Mouse (Mus musculus): ENCODE measurements around the gene Hydin. TPM values are rescaled to one million over a fixed set of nuclear protein-coding genes. Genes with fewer than 3 reads are reported as not detected.

The Hydin gene
- polyA plus RNA-seq, 1 experiment from 2014 or later, result 0.55 TPM

DNA sequence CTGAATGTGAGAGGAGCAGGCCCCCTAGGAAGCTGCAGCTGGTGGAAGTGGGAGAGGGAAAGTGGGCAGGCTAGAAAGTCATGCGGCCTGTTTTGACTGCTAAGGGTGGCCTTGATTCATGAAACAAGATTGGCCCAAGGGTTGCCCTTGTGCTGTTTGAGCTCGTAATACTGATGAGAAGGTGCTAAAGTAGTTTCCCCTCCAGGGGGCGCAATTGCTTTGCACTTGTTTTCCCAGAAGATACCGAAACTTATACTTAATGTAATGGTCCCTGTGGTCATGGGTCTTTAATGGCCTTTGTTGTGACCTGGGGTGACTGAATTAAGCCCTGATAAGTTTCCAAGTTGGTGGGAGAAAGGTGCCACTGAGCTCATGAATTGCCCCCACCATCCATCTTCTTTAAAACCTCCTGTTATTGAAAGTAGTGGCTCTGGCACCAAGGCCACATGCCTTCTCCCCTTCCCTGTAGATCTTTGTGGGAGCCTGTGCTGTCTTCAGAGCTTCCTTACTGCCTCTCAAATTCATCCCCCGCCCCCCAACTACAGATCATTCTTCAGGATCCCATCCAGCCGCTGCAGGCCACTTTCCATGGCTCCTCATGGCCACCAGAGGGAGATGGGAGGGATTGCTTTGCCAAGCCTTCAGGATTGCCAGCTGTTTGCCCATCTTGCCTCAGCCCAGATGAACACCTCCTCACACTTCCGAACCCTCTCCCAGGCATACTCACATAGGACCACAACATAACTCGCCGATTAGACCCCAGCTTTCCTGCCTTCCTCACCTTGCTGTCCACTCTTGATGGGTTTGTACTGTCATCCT, 362.7 kb downstream of the Hydin start:
- H3K4me1 ChIP-seq, result peaks cover 18% of the 10 kb centered on the region
- H3K27ac ChIP-seq (replicated peaks), result no peak overlapping the region
- no peak for ATAC-seq (replicated peaks)
- WGBS, result 65% methylated on average over 9 of the region's 9 CpGs
- H3K9me3 ChIP-seq, result no peaks in the 10 kb centered on the region
- H3K4me2 ChIP-seq (replicated peaks), result no peak overlapping the region
- H3K9ac ChIP-seq (replicated peaks), result no peak overlapping the region
- H3K4me3 ChIP-seq, result no peak overlapping the region
- peaks cover 19% of the 10 kb centered on the region for H3K36me3 ChIP-seq
- H3K27me3 ChIP-seq, result no peaks in the 10 kb centered on the region

DNA sequence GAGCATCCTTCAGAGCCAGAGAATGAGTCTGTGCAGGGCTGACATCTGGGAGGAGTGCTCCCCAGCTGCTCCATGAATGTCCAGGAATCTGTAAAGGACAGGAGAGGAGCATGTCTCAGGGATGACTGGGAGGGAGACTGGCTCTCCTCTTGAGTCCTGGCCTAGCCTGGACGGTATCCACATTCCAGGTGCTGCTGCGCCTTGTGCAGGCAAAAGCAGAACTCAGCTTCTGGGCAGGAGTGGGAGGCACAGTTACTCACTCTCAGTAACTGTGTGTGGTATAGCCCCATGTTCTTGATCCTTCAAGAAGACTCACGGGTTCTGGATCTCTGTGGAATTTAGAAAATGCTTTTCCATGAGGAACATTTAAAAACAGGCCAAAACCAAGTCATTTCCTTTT, 363.3 kb downstream of the Hydin start:
- no peak for ATAC-seq (replicated peaks)
- Histone ChIP-seq H3K9ac (replicated peaks) (no peak overlapping the region), H3K27me3 (no peaks in the 10 kb centered on the region), H3K36me3 (peaks cover 25% of the 10 kb centered on the region), H3K9me3 (no peaks in the 10 kb centered on the region), H3K4me2 (replicated peaks) (no peak overlapping the region), H3K4me3 (no peak overlapping the region), H3K27ac (replicated peaks) (no peak overlapping the region), H3K4me1 (peaks cover 18% of the 10 kb centered on the region)
- 95% methylated on average over 3 of the region's 3 CpGs for WGBS

DNA sequence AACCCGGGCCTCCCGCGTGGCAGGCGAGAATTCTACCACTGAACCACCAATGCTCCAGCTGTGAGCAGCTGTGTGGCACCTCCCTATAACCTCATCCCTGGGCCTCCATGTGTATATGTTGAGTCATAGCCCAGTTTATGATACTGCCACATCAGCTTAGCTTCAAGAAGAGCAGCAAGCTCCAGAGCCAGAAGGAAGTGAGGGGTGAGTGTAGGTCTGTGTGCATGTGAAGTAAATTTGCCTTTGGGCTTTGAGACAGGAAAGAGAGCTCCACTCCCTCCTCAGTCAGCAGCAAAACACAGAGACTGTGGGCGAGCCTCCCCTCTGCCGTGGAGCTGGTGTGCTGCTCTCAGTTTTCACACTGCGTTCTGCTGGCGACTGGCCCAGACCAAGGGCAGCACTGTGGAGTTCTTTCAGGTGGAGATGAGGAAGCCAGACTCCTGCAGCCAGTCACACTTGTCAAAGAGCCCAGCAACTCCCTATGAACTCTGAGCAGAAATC, 363.8 kb downstream of the Hydin start:
- H3K9ac ChIP-seq (replicated peaks), result no peak overlapping the region
- H3K27me3 ChIP-seq, result no peaks in the 10 kb centered on the region
- peaks cover 29% of the 10 kb centered on the region for H3K36me3 ChIP-seq
- no peak overlapping the region for H3K4me2 ChIP-seq (replicated peaks)
- H3K9me3 ChIP-seq, result no peaks in the 10 kb centered on the region
- ATAC-seq (replicated peaks), result no peak
- no peak overlapping the region for H3K4me3 ChIP-seq
- WGBS, result 73% methylated on average over 8 of the region's 8 CpGs
- H3K4me1 ChIP-seq, result peaks cover 18% of the 10 kb centered on the region
- peak overlapping the region; percentile 25 for H3K27ac ChIP-seq (replicated peaks)

DNA sequence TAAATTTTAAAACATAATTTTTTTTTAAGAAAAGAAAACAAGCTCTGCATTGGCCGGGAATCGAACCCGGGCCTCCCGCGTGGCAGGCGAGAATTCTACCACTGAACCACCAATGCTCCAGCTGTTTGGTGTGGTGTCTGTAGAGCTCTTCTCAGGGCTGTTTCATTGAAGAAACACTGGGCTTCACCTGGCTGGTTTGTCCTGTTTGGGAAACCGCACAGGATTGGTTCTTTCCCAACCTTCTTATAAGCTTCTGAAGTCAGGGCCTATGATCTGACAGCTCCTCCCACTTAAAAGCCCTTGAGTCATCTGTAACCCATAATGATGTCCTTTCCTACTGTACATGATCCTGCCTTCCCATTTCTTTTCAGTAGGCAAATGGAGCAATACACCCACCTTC, 364.4 kb downstream of the Hydin start:
- WGBS, result 96% methylated on average over 7 of the region's 7 CpGs
- H3K9ac ChIP-seq (replicated peaks), result no peak overlapping the region
- H3K27ac ChIP-seq (replicated peaks), result no peak overlapping the region
- H3K4me1 ChIP-seq, result peaks cover 12% of the 10 kb centered on the region
- no peak for ATAC-seq (replicated peaks)
- no peaks in the 10 kb centered on the region for H3K9me3 ChIP-seq
- H3K36me3 ChIP-seq, result peaks cover 35% of the 10 kb centered on the region
- H3K27me3 ChIP-seq, result no peaks in the 10 kb centered on the region
- H3K4me2 ChIP-seq (replicated peaks), result no peak overlapping the region
- H3K4me3 ChIP-seq, result no peak overlapping the region

DNA sequence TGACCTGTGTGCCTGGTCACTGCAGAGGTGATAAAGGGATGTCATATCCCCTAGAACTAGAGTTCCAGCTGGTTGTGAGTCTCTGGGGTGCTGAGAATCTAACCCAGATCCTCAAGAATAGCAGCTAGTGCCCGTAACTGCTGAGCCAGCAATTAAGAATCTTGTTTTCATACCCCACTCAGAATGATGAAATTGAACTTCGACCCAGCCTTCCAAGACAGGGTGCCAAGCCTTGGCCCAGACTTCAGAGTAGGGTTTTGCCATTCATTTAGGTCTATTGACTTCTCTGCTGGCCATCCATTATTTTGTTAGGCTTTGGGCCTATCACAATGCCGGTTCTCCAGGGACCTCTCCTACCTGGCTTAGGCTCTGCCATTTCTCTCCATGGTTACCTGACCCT, 367.0 kb downstream of the Hydin start:
- no peak overlapping the region for H3K4me3 ChIP-seq

DNA sequence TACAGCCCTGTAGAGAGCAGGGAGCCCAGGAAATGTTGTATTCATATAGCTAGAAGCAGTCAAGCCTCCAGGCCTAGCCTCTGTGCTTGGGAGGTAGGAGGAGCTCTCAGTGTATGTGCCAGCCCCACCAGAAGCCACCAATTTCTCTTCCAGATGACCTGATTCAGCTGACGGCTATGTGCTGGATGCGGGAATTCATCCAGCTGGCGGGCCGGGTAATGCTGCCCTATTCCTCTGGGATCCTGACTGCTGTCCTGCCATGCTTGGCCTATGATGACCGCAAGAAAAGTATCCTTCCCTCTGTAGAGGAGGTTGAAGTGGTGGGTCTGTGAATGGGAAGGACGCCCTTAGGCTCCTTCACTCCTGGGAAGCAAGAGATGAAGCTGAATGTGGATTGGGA, 369.4 kb downstream of the Hydin start:
- Histone ChIP-seq H3K36me3 (peaks cover 61% of the 10 kb centered on the region), H3K4me3 (no peak overlapping the region), H3K4me1 (no peaks in the 10 kb centered on the region), H3K9me3 (no peaks in the 10 kb centered on the region), H3K9ac (replicated peaks) (no peak overlapping the region), H3K27me3 (no peaks in the 10 kb centered on the region), H3K4me2 (replicated peaks) (no peak overlapping the region), H3K27ac (replicated peaks) (no peak overlapping the region)
- ATAC-seq (replicated peaks), result no peak
- 91% methylated on average over 6 of the region's 6 CpGs for WGBS

More for the DNA sequence above, 367.0 kb downstream of the Hydin start:
- 96% methylated on average over 3 of the region's 3 CpGs for WGBS
- Histone ChIP-seq H3K9me3 (no peaks in the 10 kb centered on the region), H3K4me1 (peaks cover 8% of the 10 kb centered on the region), H3K27me3 (no peaks in the 10 kb centered on the region), H3K9ac (replicated peaks) (no peak overlapping the region), H3K36me3 (peaks cover 57% of the 10 kb centered on the region), H3K4me2 (replicated peaks) (no peak overlapping the region), H3K27ac (replicated peaks) (no peak overlapping the region)
- ATAC-seq (replicated peaks), result no peak

DNA sequence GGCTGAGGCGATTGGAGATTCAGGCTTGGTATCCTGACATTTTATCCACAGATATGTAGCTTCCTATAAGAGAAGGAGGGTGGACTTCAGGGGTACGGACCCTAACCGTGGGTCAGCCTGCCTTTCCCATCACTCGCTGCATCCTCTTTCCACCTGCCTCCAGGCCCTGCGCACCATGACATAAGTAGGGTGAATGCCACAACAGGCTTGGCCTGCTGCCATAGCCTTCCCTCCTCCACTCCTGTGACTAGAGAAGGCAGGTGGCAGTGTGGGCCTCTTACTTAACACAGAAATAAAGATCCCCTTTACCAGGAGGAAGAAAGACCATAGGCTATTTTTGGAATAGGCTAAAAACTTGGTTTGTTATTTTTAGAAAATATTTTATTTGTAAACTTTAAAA, 375.6 kb downstream of the Hydin start:
- no peak overlapping the region for H3K9ac ChIP-seq (replicated peaks)
- no peak overlapping the region for H3K4me2 ChIP-seq (replicated peaks)
- 89% methylated on average over 5 of the region's 5 CpGs for WGBS
- H3K4me1 ChIP-seq, result no peaks in the 10 kb centered on the region
- no peak overlapping the region for H3K4me3 ChIP-seq
- H3K9me3 ChIP-seq, result no peaks in the 10 kb centered on the region
- H3K36me3 ChIP-seq, result peaks cover 17% of the 10 kb centered on the region; the same call in 1 of the 2 replicates
- no peak overlapping the region for H3K27ac ChIP-seq (replicated peaks)
- ATAC-seq (replicated peaks), result no peak
- H3K27me3 ChIP-seq, result no peaks in the 10 kb centered on the region

DNA sequence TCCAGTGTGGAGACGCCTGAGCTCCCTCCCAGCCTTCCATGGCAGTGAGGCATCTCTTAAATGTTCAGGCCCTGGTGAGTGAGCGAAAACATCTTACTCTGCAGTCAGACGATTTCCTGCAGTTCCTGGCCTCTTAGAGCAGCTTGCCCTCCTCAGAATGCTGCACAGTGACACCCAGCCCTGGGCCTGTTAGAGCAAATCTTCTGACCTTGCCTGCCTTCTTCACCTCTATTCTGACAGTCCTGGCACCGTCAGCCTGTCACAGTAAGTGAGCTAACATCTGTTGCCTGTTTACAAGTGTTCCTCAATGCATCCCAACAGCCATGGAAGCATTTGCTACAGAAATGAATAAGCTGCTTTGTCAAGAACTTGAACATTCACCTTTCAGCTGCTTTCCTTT, 376.4 kb downstream of the Hydin start:
- Histone ChIP-seq H3K27ac (replicated peaks) (no peak overlapping the region), H3K27me3 (no peaks in the 10 kb centered on the region), H3K4me3 (no peak overlapping the region), H3K9ac (replicated peaks) (no peak overlapping the region), H3K9me3 (no peaks in the 10 kb centered on the region), H3K4me1 (no peaks in the 10 kb centered on the region), H3K4me2 (replicated peaks) (no peak overlapping the region), H3K36me3 (peaks cover 11% of the 10 kb centered on the region; the same call in 1 of the 2 replicates)
- 74% methylated on average over 4 of the region's 4 CpGs for WGBS
- ATAC-seq (replicated peaks), result no peak

DNA sequence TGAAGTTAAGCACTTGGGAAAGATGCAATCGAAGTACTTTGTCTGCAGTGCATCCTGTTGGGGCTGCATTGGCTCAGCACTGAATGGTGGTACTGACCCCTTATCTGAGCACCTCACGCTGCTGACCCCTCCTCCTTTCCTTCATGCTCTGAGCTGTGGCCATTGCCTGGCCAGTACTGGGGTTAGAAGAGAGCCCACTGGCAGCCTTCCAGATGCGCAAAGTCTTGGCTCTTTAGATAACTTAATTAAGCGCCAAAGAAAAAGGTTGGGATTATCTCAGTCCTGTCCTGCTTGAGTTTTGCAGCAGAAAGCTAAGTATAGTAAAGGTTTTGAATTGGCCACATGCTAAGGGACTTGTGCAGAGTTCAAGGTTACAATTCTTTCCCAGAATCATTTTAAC, 377.6 kb downstream of the Hydin start:
- Histone ChIP-seq H3K4me3 (no peak overlapping the region), H3K4me2 (replicated peaks) (no peak overlapping the region), H3K4me1 (no peaks in the 10 kb centered on the region), H3K9ac (replicated peaks) (no peak overlapping the region), H3K9me3 (no peaks in the 10 kb centered on the region), H3K27ac (replicated peaks) (no peak overlapping the region), H3K27me3 (no peaks in the 10 kb centered on the region), H3K36me3 (0 out of 2 replicates have a peak, but pooled peaks cover 8% of the 10 kb centered on the region)
- ATAC-seq (replicated peaks), result no peak
- WGBS, result 81% methylated on average over 4 of the region's 4 CpGs

DNA sequence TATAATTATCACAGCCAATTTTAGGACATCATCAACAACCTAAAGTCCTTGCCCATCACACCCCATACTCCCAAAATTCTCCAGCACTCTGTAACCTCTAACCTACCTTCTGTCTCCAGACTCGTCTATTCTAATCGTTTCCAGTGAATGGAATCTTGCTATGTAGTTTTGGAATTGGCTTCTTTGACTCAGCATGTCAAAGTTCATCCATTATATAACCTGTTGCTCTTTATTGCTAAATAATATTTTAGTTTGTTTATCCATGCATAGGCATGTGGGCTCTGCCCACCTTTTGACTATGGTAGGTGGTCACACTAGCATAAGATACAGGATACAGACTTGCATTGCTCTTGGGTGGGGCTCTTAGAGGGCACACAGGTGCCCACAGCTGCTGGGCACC, 378.1 kb downstream of the Hydin start:
- Histone ChIP-seq H3K9ac (replicated peaks) (no peak overlapping the region), H3K4me3 (no peak overlapping the region), H3K9me3 (no peaks in the 10 kb centered on the region), H3K4me2 (replicated peaks) (no peak overlapping the region), H3K27ac (replicated peaks) (no peak overlapping the region), H3K36me3 (0 out of 2 replicates have a peak, but pooled peaks cover 11% of the 10 kb centered on the region), H3K27me3 (no peaks in the 10 kb centered on the region), H3K4me1 (no peaks in the 10 kb centered on the region)
- WGBS, result 88% methylated on average over 2 of the region's 2 CpGs
- no peak for ATAC-seq (replicated peaks)

DNA sequence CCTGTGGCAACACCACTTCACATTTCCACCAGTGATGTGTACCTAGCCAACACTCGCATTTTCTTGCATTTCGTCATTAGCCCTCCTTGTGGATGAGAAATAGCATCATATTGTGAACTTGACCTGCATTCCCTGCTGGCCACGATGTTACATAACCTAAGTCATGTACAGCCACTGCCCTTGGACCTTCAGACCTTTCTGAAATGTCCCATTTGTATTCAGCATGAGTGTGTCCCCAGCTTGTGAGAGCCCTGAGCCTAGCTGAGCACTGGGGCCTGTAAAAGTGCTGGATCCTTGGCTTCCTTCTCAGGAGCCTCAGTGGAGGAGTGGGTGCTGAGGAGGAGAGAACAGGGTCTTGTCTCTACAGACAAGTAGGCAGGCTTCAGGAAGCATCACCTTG, 378.6 kb downstream of the Hydin start:
- Histone ChIP-seq H3K27ac (replicated peaks) (no peak overlapping the region), H3K9me3 (no peaks in the 10 kb centered on the region), H3K27me3 (no peaks in the 10 kb centered on the region), H3K36me3 (0 out of 2 replicates have a peak, but pooled peaks cover 8% of the 10 kb centered on the region), H3K9ac (replicated peaks) (no peak overlapping the region), H3K4me1 (no peaks in the 10 kb centered on the region), H3K4me3 (no peak overlapping the region), H3K4me2 (replicated peaks) (no peak overlapping the region)
- WGBS, result 91% methylated on average over 3 of the region's 3 CpGs
- ATAC-seq (replicated peaks), result no peak

DNA sequence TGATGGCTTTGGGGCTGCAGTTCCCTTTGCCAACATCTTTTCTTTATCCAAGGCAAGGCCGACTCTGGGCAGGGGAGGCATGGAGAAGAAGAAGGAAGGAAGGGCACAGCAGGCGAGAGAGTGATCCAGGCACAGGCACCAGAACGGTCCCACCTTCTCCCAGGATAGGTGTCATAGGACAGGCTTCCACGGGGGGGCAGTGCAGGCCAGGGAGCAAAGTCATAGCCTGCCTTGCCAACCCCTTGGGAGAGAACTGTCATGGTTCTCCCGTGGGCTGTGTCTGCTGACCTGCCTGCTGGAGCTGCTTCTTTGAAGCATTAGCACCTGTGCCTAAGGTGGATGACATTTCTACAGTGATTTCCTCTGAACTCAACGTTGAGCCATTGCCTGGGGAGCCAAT, 379.3 kb downstream of the Hydin start:
- ATAC-seq (replicated peaks), result peak; percentile 64; the same call in 1 of the 2 replicates

More for the DNA sequence above, 379.3 kb downstream of the Hydin start:
- Histone ChIP-seq H3K9ac (replicated peaks) (no peak overlapping the region), H3K4me1 (no peaks in the 10 kb centered on the region), H3K27me3 (no peaks in the 10 kb centered on the region), H3K9me3 (no peaks in the 10 kb centered on the region), H3K4me3 (no peak overlapping the region), H3K36me3 (peaks cover 14% of the 10 kb centered on the region; the same call in 1 of the 2 replicates), H3K4me2 (replicated peaks) (no peak overlapping the region), H3K27ac (replicated peaks) (no peak overlapping the region)
- WGBS, result 45% methylated on average over 6 of the region's 6 CpGs
